Mouse (Mus musculus): ENCODE measurements around the gene Gm12166. TPM values are rescaled to one million over a fixed set of nuclear protein-coding genes. Genes with fewer than 3 reads are reported as not detected.

The Gm12166 gene
- polyA plus RNA-seq, 1 experiment = 25.3 TPM

GRCm38 (mm10) chr11:46061776-46062445 lies 9.8 kb upstream of the Gm12166 start:
- no peaks in the 10 kb centered on the region; the same call in 1 of the 2 replicates for H3K36me3 ChIP-seq (ENCODE audit: control insufficient read depth, insufficient read depth, low read length)
- H3K4me3 ChIP-seq (ENCODE audit: low read depth, low read length) = no peak overlapping the region
- TF ChIP-seq POLR2A (IDR thresholded peaks at IDR 0.05; ENCODE audit: low read depth, low read length) (no peak), CTCF (IDR thresholded peaks at IDR 0.05; ENCODE audit: extremely low read depth, insufficient read length, insufficient replicate concordance, low read depth, low read length) (no peak)
- WGBS = 47% methylated on average over 6 of the region's 6 CpGs
- no peaks in the 10 kb centered on the region; the same call in 1 of the 2 replicates for H3K4me1 ChIP-seq (ENCODE audit: control insufficient read depth, insufficient read depth, insufficient read length, low read length)
- H3K27ac ChIP-seq (ENCODE audit: insufficient read depth, low read depth, low read length) = peak overlapping the region; percentile 35; the same call in 1 of the 2 replicates
- peaks cover 4% of the 10 kb centered on the region; the same call in 1 of the 2 replicates for H3K27me3 ChIP-seq (ENCODE audit: control insufficient read depth, insufficient read depth, low read length)

GRCm38 (mm10) chr11:46060651-46061020 lies 8.5 kb upstream of the Gm12166 start:
- Histone ChIP-seq H3K27ac (ENCODE audit: insufficient read depth, low read depth, low read length) (peak overlapping the region; percentile 12; the same call in 1 of the 2 replicates), H3K4me1 (ENCODE audit: control insufficient read depth, insufficient read depth, insufficient read length, low read length) (no peaks in the 10 kb centered on the region; the same call in none of the 2 replicates), H3K4me3 (ENCODE audit: low read depth, low read length) (no peak overlapping the region), H3K27me3 (ENCODE audit: control insufficient read depth, insufficient read depth, low read length) (peaks cover 11% of the 10 kb centered on the region; the same call in 1 of the 2 replicates), H3K36me3 (ENCODE audit: control insufficient read depth, insufficient read depth, low read length) (no peaks in the 10 kb centered on the region; the same call in 1 of the 2 replicates)
- TF ChIP-seq POLR2A (IDR thresholded peaks at IDR 0.05; ENCODE audit: low read depth, low read length) (no peak), CTCF (IDR thresholded peaks at IDR 0.05; ENCODE audit: extremely low read depth, insufficient read length, insufficient replicate concordance, low read depth, low read length) (no peak)
- WGBS = 59% methylated on average over 5 of the region's 5 CpGs

- H3K27me3 ChIP-seq (ENCODE audit: control insufficient read depth, insufficient read depth, low read length) = peaks cover 11% of the 10 kb centered on the region
- no peaks in the 10 kb centered on the region; the same call in none of the 2 replicates for H3K4me1 ChIP-seq (ENCODE audit: control insufficient read depth, insufficient read depth, insufficient read length, low read length)
- 61% methylated on average over 8 of the region's 8 CpGs for WGBS
- TF ChIP-seq POLR2A (IDR thresholded peaks at IDR 0.05; ENCODE audit: low read depth, low read length) (no peak), CTCF (IDR thresholded peaks at IDR 0.05; ENCODE audit: extremely low read depth, insufficient read length, insufficient replicate concordance, low read depth, low read length) (peak; percentile 26; the same call in 1 of the 2 replicates)
- H3K27ac ChIP-seq (ENCODE audit: insufficient read depth, low read depth, low read length) = no peak overlapping the region
- no peak overlapping the region for H3K4me3 ChIP-seq (ENCODE audit: low read depth, low read length)
- H3K36me3 ChIP-seq (ENCODE audit: control insufficient read depth, insufficient read depth, low read length) = no peaks in the 10 kb centered on the region; the same call in 1 of the 2 replicates
These were observed 7.9 kb upstream of the Gm12166 start for GRCm38 (mm10) chr11:46059887-46060650.

GRCm38 (mm10) chr11:46058916-46059315 lies 6.8 kb upstream of the Gm12166 start:
- H3K4me3 ChIP-seq (ENCODE audit: low read depth, low read length) = no peak overlapping the region
- no peak overlapping the region for H3K27ac ChIP-seq (ENCODE audit: insufficient read depth, low read depth, low read length)
- H3K4me1 ChIP-seq (ENCODE audit: control insufficient read depth, insufficient read depth, insufficient read length, low read length) = no peaks in the 10 kb centered on the region; the same call in none of the 2 replicates
- WGBS = 84% methylated on average over 4 of the region's 4 CpGs
- H3K36me3 ChIP-seq (ENCODE audit: control insufficient read depth, insufficient read depth, low read length) = no peaks in the 10 kb centered on the region; the same call in 1 of the 2 replicates
- H3K27me3 ChIP-seq (ENCODE audit: control insufficient read depth, insufficient read depth, low read length) = peaks cover 11% of the 10 kb centered on the region
- TF ChIP-seq CTCF (IDR thresholded peaks at IDR 0.05; ENCODE audit: extremely low read depth, insufficient read length, insufficient replicate concordance, low read depth, low read length) = no peak
- TF ChIP-seq POLR2A (IDR thresholded peaks at IDR 0.05; ENCODE audit: low read depth, low read length) = no peak

- H3K4me1 ChIP-seq (ENCODE audit: control insufficient read depth, insufficient read depth, insufficient read length, low read length) = no peaks in the 10 kb centered on the region; the same call in 1 of the 2 replicates
- 11% methylated on average over 9 of the region's 9 CpGs for WGBS
- H3K4me3 ChIP-seq (ENCODE audit: low read depth, low read length) = no peak overlapping the region
- no peaks in the 10 kb centered on the region; the same call in 1 of the 2 replicates for H3K36me3 ChIP-seq (ENCODE audit: control insufficient read depth, insufficient read depth, low read length)
- peaks cover 11% of the 10 kb centered on the region for H3K27me3 ChIP-seq (ENCODE audit: control insufficient read depth, insufficient read depth, low read length)
- no peak for TF ChIP-seq CTCF (IDR thresholded peaks at IDR 0.05; ENCODE audit: extremely low read depth, insufficient read length, insufficient replicate concordance, low read depth, low read length)
- no peak for TF ChIP-seq POLR2A (IDR thresholded peaks at IDR 0.05; ENCODE audit: low read depth, low read length)
- peak overlapping the region; percentile 59 for H3K27ac ChIP-seq (ENCODE audit: insufficient read depth, low read depth, low read length)
These were observed 5.9 kb upstream of the Gm12166 start for GRCm38 (mm10) chr11:46058011-46058410.

GRCm38 (mm10) chr11:46056770-46057411 lies 4.8 kb upstream of the Gm12166 start:
- 6% methylated on average over 25 of the region's 25 CpGs for WGBS
- Histone ChIP-seq H3K27me3 (ENCODE audit: control insufficient read depth, insufficient read depth, low read length) (peaks cover 11% of the 10 kb centered on the region), H3K27ac (ENCODE audit: insufficient read depth, low read depth, low read length) (peak overlapping the region; percentile 78), H3K36me3 (ENCODE audit: control insufficient read depth, insufficient read depth, low read length) (no peaks in the 10 kb centered on the region; the same call in 1 of the 2 replicates), H3K4me3 (ENCODE audit: low read depth, low read length) (peak overlapping the region; percentile 82), H3K4me1 (ENCODE audit: control insufficient read depth, insufficient read depth, insufficient read length, low read length) (no peaks in the 10 kb centered on the region; the same call in 1 of the 2 replicates)
- TF ChIP-seq POLR2A (IDR thresholded peaks at IDR 0.05; ENCODE audit: low read depth, low read length) = no peak
- TF ChIP-seq CTCF (IDR thresholded peaks at IDR 0.05; ENCODE audit: extremely low read depth, insufficient read length, insufficient replicate concordance, low read depth, low read length) = no peak
